Mouse (Mus musculus): ENCODE data around the gene Oit1.
A peak's percentile ranks its signal among the peaks of the same experiment; 100 is the strongest.

The Oit1 gene

DNA sequence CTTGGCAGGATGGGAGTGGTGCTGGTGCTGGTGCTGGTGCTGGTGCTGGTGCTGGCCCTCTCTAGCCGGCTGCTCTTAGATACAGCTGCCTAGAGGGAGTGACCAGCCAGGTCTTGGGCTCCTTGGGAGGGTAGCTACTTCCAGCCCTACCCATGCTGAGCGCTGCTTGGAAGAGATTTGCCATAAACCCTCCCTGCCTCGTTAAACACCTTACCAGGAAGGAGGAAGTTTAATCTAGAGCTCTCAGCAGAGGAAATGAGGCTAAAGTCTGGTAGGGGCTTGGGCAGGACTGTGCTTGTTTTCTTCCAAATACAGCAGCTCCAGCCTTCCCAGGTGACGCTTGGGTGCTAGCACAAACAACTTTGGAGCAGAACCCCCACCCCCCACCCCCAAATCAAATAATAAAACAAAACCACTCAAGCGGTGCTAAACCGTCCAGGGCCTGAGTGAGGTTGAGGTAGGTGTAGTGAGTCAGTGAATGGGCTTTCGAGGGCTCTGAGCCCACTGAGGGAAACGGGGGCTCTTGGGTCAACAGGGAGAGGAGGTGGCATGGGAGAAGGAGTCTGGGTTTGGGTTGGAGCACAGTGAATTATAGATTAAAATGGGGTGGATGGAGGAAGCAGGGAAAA lies at the start of gene Oit1:
Gene Oit1, minus strand, starts transcription at position 70 of the 629 bp plus-strand sequence.
- no peak for DNase-seq (ENCODE audit: low read depth, low spot score)

- DNase-seq (ENCODE audit: low read depth, low spot score) = no peak
These were observed 44.3 kb upstream of the Oit1 start for GRCm38 (mm10) chr14:8422833-8423232.

- no peak for DNase-seq (ENCODE audit: low read depth, low spot score)
These were observed 42.7 kb upstream of the Oit1 start for GRCm38 (mm10) chr14:8421199-8421787.

GRCm38 (mm10) chr14:8418610-8419009 lies 40.1 kb upstream of the Oit1 start:
- no peak for DNase-seq (ENCODE audit: low read depth, low spot score)

- DNase-seq (ENCODE audit: low read depth, low spot score) = no peak
These were observed 27.4 kb upstream of the Oit1 start for GRCm38 (mm10) chr14:8405946-8406345.

DNA sequence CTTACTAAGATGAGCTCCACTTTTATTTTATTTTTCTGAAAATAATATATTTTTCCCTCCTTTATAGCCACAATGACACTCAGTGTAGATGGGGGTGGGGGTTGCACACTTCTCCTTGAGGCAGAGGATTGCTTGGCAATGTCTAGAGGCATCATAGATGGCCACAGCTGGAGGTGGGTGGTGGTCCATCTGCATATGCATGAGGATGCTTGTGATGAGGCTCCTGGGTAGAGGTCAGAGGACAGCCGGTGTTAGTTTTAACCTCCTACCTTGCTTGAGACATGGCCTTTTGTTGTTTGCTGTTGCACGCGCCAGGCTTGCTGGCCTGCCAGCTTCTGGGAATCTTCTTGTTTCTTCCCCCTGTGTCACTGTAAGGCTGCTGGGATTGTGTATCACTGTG lies 24.8 kb upstream of the Oit1 start:
- no peak for DNase-seq (ENCODE audit: low read depth, low spot score)

GRCm38 (mm10) chr14:8398507-8398906 lies 20.0 kb upstream of the Oit1 start:
- no peak for DNase-seq (ENCODE audit: low read depth, low spot score)

GRCm38 (mm10) chr14:8395690-8396287 lies 17.2 kb upstream of the Oit1 start:
- no peak for DNase-seq (ENCODE audit: low read depth, low spot score)

DNA sequence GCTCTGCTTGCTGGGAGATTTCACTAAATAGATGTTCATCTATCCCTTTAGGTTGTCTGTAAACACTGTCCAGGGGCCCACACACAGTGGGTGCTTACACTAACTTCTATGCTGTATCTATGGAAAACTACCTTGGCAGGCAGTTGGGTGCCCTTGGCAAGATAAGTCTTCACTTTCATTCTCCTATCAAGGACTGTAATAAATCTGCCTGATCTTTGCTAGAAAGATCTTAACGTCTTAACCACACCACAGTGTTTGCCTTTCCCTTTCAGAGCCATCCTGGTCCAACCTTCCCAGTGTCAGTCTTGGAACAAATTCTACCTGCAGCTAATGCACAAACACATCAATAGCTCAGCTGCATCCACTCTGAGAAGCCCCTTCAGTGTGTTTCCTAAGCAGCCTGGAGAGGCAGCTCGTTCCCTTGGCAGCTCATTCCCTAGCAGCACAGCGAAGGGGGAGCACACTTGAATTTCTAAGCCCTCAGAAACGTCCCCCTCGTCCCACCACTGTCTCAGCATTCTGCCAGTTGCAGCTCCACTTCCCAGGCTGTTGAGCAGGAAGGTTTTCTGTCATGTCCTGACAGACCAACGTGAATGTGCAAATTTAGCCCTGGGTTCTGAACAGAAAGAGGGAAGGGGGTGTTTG lies 13.7 kb upstream of the Oit1 start:
- DNase-seq (ENCODE audit: low read depth, low spot score) = no peak

DNA sequence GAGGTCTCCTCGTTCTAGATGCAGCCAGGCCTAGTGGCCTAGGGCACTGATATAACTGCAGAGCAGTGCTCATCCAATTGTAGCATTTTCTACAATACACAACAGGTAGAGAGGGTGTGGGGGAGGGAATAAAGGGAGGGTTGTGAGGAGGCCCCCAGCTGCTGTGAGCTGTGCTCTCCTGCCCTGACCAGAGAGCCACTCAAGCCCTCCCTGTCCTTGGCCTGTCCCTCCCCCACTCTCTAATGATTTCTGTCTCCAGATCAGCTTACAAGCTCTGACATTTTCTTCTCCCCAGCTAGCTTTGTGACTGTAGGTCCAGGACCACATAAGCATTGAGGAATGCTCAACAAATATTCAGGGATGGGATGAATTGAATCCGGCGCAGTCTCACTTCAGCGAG lies 9.2 kb downstream of the Oit1 start:
- DNase-seq (ENCODE audit: low read depth, low spot score) = peak; percentile 19

- peak; percentile 74 for DNase-seq (ENCODE audit: low read depth, low spot score)
These were observed 9.7 kb downstream of the Oit1 start for GRCm38 (mm10) chr14:8368900-8369299.

- no peak for DNase-seq (ENCODE audit: low read depth, low spot score)
These were observed 10.6 kb downstream of the Oit1 start for GRCm38 (mm10) chr14:8367727-8368520.

DNA sequence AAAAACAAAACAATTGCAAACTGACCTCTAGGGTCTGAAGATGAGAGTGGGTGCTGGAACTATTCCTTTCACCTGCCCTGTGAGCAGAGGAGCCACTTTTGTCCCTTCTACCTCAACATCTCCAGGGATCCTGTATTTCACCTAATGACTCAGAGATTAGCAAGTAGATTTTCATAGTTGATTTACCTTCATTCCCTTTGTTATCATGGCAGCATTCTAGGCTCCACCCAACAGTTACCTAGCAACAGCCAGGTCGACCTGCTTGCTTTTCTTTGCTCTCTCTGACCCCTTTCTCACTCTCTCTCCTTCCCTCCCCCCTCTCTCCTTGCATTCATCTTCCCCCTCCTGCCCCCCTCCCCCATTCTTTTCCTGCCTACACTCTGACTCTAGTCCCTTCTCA lies 11.4 kb downstream of the Oit1 start:
- no peak for DNase-seq (ENCODE audit: low read depth, low spot score)

DNA sequence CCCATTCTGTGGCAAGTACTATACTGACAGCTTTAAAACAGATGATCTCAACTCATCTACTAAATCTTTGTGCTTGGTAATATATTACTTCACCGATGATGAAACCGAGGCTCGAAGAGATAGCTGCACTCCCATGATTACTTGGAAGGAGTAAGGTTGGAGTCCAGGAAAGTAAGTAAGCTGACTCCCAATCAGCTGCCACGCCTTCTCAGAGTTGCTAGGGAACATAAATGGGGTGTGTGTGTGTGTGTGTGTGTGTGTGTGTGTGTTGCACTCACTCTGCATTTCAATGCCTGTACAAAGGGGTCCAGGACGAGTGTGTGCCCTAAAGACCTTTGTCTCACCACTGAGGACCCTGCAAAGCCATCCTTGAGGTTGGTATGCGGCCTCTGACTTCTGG lies 12.7 kb downstream of the Oit1 start:
- DNase-seq (ENCODE audit: low read depth, low spot score) = no peak

GRCm38 (mm10) chr14:8356836-8357235 lies 21.7 kb downstream of the Oit1 start:
- DNase-seq (ENCODE audit: low read depth, low spot score) = no peak

DNA sequence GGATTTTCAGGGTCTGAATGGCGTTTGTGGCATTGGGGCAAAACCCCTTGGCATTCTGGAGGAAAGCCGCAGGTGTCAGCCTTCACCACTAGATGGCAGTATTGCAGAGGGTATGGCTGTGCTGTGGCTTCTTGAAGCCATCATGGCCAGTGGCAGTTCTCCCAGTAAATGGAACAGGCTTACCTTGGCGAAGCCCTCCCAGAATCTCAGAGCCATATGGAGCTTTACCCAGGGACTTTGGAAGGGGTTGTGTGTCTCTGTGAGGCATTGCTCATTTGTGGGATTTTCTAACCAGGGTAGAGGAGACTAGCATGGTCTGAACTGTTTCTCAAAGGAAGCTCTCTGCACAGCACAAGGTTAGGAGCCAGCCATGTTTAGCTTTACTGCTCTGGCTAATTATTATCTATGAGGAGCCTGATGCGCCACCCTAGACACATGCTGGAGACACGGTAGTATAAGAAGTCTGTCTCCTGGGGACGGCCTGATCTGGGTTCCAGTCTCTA lies 22.5 kb downstream of the Oit1 start:
- peak; percentile 60 for DNase-seq (ENCODE audit: low read depth, low spot score)

GRCm38 (mm10) chr14:8348927-8349326 lies 29.6 kb downstream of the Oit1 start:
- no peak for DNase-seq (ENCODE audit: low read depth, low spot score)

DNA sequence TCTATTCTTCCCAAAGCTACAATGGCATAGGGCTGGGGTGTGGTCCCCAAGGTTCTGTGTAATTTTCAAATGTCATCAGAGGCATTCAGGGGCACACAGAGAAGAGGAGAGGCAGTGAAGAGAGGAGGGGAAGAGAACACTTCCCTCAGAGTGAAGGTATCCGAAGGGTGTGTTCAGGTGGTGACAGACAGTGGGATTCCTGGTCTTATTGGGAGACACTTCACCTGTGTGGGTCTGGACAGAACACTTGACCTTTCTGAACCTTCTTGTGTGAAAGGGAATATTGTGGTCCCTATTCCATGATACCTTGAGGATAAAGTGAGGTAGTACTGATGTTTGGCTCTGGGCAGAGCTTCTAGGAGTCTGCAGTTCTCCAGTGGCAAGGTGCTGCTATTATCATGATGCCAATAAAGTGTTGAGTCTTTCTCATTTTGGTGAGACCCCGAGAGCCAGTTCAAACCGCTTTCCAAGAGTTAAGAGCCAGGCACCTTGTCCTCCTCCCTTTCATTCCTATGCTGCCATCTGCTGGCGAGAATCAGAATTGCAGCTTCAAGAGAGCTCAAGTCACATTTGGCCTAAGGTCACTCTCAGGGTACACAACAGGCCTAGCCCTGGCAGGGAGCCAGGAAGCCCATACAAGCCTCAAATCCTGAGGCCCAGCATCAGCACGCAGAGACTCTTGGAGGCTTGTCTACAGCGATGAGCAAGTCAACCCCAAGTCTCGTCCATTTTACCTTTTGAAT lies 32.1 kb downstream of the Oit1 start:
- DNase-seq (ENCODE audit: low read depth, low spot score) = peak; percentile 73

- DNase-seq (ENCODE audit: low read depth, low spot score) = no peak
These were observed 33.0 kb downstream of the Oit1 start for GRCm38 (mm10) chr14:8345566-8345965.

GRCm38 (mm10) chr14:8342509-8343106 lies 35.9 kb downstream of the Oit1 start:
- DNase-seq (ENCODE audit: low read depth, low spot score) = peak; percentile 36

GRCm38 (mm10) chr14:8340226-8340625 lies 38.3 kb downstream of the Oit1 start:
- DNase-seq (ENCODE audit: low read depth, low spot score) = no peak

All from skeletal muscle tissue, adult 2 months (tissue).